Mouse (Mus musculus) kidney, adult 2 months (tissue): ENCODE measurements around the gene Dbil5.

ENCODE experiments used
- CTCF ChIP-seq: fragments of 200-500 bp; conservative IDR thresholded peaks from 2 replicates; pipeline ENCODE4 v1.5.1; 2011; ENCODE audit warnings: low read depth, mild to moderate bottlenecking, control low read depth, low read length, moderate library complexity, mixed read lengths; ENCODE audit not compliant: insufficient read depth, insufficient read length
- POLR2A ChIP-seq: fragments of 200-500 bp; IDR thresholded peaks from one replicate; pipeline ENCODE4 v1.6.1; 2011; ENCODE audit warnings: low read depth, low read length, control low read depth

DNA sequence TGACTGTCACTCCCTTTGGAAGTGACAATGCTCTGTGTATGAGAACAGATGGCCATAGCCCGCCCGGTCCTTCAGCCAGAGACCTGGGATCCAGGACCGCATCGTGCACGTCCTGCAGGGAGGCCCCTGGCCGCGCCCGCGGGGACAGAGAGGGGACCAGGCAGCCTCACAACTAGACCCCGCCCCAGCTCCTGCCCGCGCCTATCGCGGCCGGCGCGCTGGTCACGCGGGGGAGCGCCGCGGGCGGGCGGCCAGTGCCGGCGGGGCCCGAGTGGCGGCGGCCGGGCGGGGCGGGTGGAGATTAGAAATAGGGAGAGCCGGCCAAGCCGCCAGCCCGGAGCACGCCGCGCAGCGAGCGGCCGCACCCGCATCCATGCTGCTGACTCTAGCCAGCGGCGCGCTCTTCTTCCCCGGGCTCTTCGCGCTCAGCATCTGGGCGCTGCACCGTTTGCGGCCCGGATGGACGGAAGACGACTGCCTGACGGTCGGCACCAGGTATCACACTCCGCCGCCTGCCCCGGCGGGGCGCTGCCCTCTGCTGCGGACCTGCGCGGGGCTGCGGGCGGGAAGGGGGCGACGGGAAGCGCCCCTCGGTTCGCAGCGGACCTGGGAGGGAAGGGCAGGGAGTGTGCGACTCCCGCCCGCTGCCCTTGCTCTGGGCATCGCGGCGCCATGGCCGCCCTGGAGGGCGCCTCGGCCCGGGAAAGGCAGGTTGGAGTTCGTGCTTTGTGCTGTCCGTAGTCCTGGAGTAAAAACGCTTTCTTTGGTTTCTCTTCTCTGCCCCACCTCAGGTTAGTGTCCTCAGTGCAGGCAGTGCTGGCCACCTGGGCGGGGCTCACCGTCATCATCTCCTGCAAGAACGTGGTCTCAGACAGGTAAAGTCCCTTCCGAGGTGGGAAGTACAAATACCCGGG is 15.4 kb upstream of the Dbil5 start:
- TF ChIP-seq POLR2A (no peak), CTCF (no peak)
